Mouse (Mus musculus) megakaryocyte, embryonic 14.5 days (primary cell): ENCODE data around the gene Fgfr2.

Source experiments
- FLI1 ChIP-seq: IDR thresholded peaks from 2 replicates; pipeline ENCODE4 v1.6.1; 2012; ENCODE audit warnings: low read length, inconsistent platforms, mixed read lengths
- GATA1 ChIP-seq: IDR thresholded peaks from 3 replicates; pipeline ENCODE4 v1.6.1; 2012; ENCODE audit warnings: mixed read lengths, low read length, inconsistent platforms, borderline replicate concordance

DNA sequence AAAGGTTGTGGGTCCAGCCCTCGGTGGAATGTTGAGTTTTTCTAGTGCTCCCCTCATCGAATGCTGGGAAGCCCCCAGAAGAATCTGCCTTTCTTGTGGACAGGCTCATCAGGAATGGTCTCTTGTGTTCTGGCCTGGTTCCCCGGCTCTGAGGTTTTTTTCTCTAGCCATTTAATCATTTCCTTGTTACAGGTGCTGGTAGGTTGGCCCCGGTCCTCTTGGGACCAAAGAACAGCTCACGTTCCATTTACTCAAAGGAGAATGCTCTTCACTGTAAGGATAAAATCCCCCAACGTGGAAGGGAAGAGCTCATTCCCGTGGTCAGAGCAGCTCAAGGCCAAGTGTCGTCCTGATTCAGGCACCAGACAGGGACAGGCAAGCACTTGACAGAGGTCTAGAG, 113.5 kb downstream of the Fgfr2 start:
- TF ChIP-seq FLI1 (no peak), GATA1 (no peak)
